Mouse (Mus musculus) heart, embryonic 12.5 days (tissue): Measurements from ENCODE around the gene Acp2. TPM values are rescaled to one million over a fixed set of nuclear protein-coding genes. Genes with fewer than 3 reads are reported as not detected.
"Not testable (repeated sequence)": the region's sequence is repeated elsewhere in the genome, so short reads cannot be mapped to it uniquely, and the experiment has no call there.

Experiments
- ATAC-seq: fragments of 200-750 bp; cut with Nextera tagmentation; 2 replicates; pipeline ENCODE4 v1.8.0; 2017; ENCODE audit warnings: moderate TSS enrichment, moderate library complexity; ENCODE audit not compliant: insufficient number of reproducible peaks, low FRiP score
- H3K27ac ChIP-seq: fragments of 300-500 bp; sonication (generic); 2 replicates; pipeline ENCODE4 v1.5.1; 2016; ENCODE audit warnings: mild to moderate bottlenecking, moderate library complexity; ENCODE audit not compliant: poor library complexity, severe bottlenecking
- H3K27me3 ChIP-seq: fragments of 300-500 bp; sonication (generic); replicated peaks from 2 replicates; pipeline ENCODE4 v1.6.1; 2016; ENCODE audit warnings: mild to moderate bottlenecking, moderate library complexity
- H3K36me3 ChIP-seq: fragments of 300-500 bp; sonication (generic); 2 replicates; pipeline ENCODE4 v1.6.1; 2016; ENCODE audit warnings: mild to moderate bottlenecking, moderate library complexity
- H3K4me1 ChIP-seq: fragments of 300-500 bp; sonication (generic); replicated peaks from 2 replicates; pipeline ENCODE4 v1.6.1; 2016; ENCODE audit warnings: mild to moderate bottlenecking
- H3K4me2 ChIP-seq: fragments of 300-500 bp; sonication (generic); 2 replicates; pipeline ENCODE4 v1.6.1; 2016; ENCODE audit warnings: mild to moderate bottlenecking, moderate library complexity
- H3K4me3 ChIP-seq: fragments of 300-500 bp; sonication (generic); 2 replicates; pipeline ENCODE4 v1.5.1; 2016; ENCODE audit warnings: mild to moderate bottlenecking
- H3K9ac ChIP-seq: fragments of 300-500 bp; sonication (generic); 2 replicates; pipeline ENCODE4 v1.6.1; 2016; ENCODE audit warnings: mild to moderate bottlenecking, moderate library complexity
- H3K9me3 ChIP-seq: fragments of 300-500 bp; sonication (generic); replicated peaks from 2 replicates; pipeline ENCODE4 v1.6.1; 2016; ENCODE audit warnings: mild to moderate bottlenecking, moderate library complexity
- WGBS: fragments of 180-500 bp; shearing (Covaris S2); methylation state at CpG from one replicate; pipeline ENCODE4 v1.1.7; 2016; 5-methylcytosine and 5-hydroxymethylcytosine counted together
- polyA plus RNA-seq: library from polyadenylated mRNA; unstranded; fragments of >200 nt; fragmentation: Nextera tagmentation; extraction: Ambion mirVana; gene quantifications from 2 replicates; pipeline ENCODE4 v1.2.1, GENCODE M21; 2016

Acp2 gene
- polyA plus RNA-seq, 1 experiment from 2014 or later = 22.3 TPM

DNA sequence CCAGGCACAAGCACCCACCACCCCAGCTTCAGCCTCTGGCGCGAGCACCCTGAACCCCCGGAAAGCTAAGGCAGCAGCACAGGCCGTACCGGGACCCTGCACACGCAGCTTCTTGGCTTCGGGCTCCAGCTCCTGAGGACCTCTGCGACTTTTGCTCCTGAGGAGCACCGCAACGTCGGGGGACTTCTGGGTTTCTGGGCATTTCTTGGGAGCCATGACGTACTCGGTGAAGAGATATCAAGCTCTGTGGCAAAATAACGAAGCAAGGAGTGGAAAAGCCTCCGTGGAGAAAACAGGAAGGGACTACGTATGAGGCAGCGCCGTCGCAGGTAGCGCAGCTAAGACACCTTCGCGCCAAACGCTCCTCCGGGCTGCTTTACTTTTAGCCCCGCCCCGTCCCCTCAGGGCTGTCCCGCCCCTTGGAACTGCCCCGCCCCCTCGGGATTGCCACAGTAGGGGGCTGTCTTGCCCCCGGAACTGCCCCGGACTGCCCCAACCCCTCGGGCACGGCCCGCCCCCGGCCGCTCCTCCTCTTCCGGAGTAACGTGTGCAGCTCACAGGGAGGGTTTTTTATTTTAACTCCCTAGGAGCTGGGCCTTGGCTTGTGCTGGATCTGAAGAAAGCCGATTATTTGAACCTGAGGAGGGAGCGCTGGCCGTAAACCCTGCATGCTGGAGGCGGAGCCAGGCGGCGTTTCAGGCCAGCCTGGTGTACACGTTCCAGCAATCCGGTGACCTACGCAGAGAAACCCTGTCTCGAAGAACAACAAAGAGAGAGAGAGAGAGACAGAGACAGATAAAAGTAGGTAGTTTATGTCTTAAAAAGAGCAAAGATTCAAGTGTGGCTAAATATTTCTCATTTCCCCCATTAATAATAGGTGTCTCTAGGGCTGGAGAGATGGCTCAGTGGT is 34.2 kb downstream of the Acp2 start, which contains the start of gene Ddb2:
Gene Ddb2, minus strand, starts transcription at position 382 of the 910 bp plus-strand sequence.
- peaks cover 8% of the 10 kb centered on the region; the same call in 1 of the 2 replicates for H3K36me3 ChIP-seq
- H3K9me3 ChIP-seq = no peaks in the 10 kb centered on the region
- H3K4me3 ChIP-seq = peak within 1 kb of the TSS; percentile 67
- H3K9ac ChIP-seq = peak within 1 kb of the TSS; percentile 89
- under 1% methylated on average over 48 of the region's 48 CpGs for WGBS
- peak within 1 kb of the TSS; percentile 97 for H3K4me2 ChIP-seq
- ATAC-seq = peak; percentile 100
- H3K27ac ChIP-seq = peak within 1 kb of the TSS; percentile 92
- no peaks in the 10 kb centered on the region for H3K27me3 ChIP-seq
- peaks cover 5% of the 10 kb centered on the region; the same call in 1 of the 2 replicates for H3K4me1 ChIP-seq

- not testable (repeated sequence) for H3K27me3 ChIP-seq, H3K9ac ChIP-seq, H3K36me3 ChIP-seq, H3K9me3 ChIP-seq, H3K4me1 ChIP-seq
- H3K4me2 ChIP-seq = peak overlapping the region; percentile 97
- WGBS = 17% methylated on average over 4 of the region's 4 CpGs
- H3K27ac ChIP-seq = peak overlapping the region; percentile 92
- peak; percentile 45; the same call in 1 of the 2 replicates for ATAC-seq
- peak overlapping the region; percentile 67 for H3K4me3 ChIP-seq
These were observed 34.9 kb downstream of the Acp2 start for GRCm38 (mm10) chr2:91237511-91238080.

GRCm38 (mm10) chr2:91242547-91242946 is 39.9 kb downstream of the Acp2 start:
- H3K4me3 ChIP-seq = no peak overlapping the region
- no peak for ATAC-seq
- no peaks in the 10 kb centered on the region; the same call in 1 of the 2 replicates for H3K4me1 ChIP-seq
- H3K36me3 ChIP-seq = no peaks in the 10 kb centered on the region
- H3K4me2 ChIP-seq = no peak overlapping the region
- H3K27ac ChIP-seq = no peak overlapping the region
- 65% methylated on average over 5 of the region's 5 CpGs for WGBS
- H3K9me3 ChIP-seq = no peaks in the 10 kb centered on the region
- no peak overlapping the region; the same call in 1 of the 2 replicates for H3K9ac ChIP-seq
- no peaks in the 10 kb centered on the region for H3K27me3 ChIP-seq

- no peaks in the 10 kb centered on the region for H3K27me3 ChIP-seq
- no peak overlapping the region for H3K9ac ChIP-seq
- H3K4me3 ChIP-seq = no peak overlapping the region
- no peak for ATAC-seq
- 59% methylated on average over 3 of the region's 3 CpGs for WGBS
- no peak overlapping the region for H3K4me2 ChIP-seq
- no peaks in the 10 kb centered on the region; the same call in 1 of the 2 replicates for H3K4me1 ChIP-seq
- H3K36me3 ChIP-seq = no peaks in the 10 kb centered on the region
- H3K27ac ChIP-seq = no peak overlapping the region
- no peaks in the 10 kb centered on the region for H3K9me3 ChIP-seq
These were observed 40.7 kb downstream of the Acp2 start for GRCm38 (mm10) chr2:91243416-91243815.

DNA sequence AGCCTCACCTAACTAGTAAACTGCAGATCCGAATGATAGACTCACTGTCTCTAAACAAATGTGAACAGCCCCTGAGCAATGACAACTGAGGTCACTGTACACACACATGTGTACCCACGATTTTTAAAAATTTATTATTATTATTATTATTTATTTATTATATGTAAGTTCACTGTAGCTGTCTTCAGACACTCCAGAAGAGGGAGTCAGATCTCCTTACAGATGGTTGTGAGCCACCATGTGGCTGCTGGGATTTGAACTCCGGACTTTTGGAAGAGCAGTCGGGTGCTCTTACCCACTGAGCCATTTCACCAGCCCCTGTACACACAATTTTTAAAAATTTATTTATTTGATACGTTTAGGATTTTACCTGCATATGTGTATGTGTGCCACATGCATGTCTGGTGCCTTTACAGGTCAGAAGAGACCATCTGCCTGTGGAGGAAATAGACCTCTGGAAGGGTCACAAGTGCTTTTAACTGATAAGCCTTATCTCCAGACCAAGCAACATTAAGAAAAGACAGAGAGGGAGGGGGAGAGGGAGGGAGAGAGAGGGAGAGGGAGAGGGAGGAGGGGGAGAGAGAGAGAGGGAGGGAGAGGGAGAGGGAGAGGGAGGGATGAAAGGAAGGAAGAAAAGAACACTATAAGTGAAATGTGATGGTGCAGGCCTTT is 42.0 kb downstream of the Acp2 start:
- Histone ChIP-seq H3K36me3 (no peaks in the 10 kb centered on the region), H3K9ac (no peak overlapping the region), H3K4me3 (no peak overlapping the region), H3K4me1 (no peaks in the 10 kb centered on the region; the same call in 1 of the 2 replicates), H3K9me3 (no peaks in the 10 kb centered on the region), H3K4me2 (no peak overlapping the region), H3K27me3 (no peaks in the 10 kb centered on the region), H3K27ac (no peak overlapping the region)
- 54% methylated on average over 5 of the region's 5 CpGs for WGBS
- ATAC-seq = peak; percentile 79

DNA sequence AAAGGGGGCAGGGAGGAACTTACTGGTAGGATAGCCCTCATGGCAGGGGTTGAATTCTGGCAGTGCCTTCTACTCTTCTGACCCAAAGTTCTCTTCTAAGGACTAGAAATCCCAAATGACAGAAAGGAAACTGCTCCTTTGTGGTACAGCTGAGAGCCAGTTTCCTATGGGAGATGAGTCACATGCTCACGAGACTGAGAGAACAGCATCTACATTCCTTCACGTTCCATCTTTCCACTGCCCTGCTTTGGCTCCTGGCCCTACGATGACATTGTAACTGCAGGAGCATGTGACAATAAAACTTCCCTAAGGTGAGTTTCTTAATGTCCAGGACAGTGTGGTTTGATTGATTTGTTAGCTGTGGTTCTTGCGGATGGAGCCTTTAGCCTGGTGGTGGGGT is 45.7 kb downstream of the Acp2 start:
- Histone ChIP-seq H3K4me2 (no peak overlapping the region), H3K27ac (no peak overlapping the region), H3K4me3 (no peak overlapping the region), H3K4me1 (peaks cover 13% of the 10 kb centered on the region), H3K36me3 (no peaks in the 10 kb centered on the region), H3K9me3 (no peaks in the 10 kb centered on the region), H3K27me3 (0 out of 2 replicates have a peak, but pooled peaks cover under 1% of the 10 kb centered on the region), H3K9ac (no peak overlapping the region)
- WGBS = 73% methylated on average over 4 of the region's 4 CpGs
- no peak for ATAC-seq

DNA sequence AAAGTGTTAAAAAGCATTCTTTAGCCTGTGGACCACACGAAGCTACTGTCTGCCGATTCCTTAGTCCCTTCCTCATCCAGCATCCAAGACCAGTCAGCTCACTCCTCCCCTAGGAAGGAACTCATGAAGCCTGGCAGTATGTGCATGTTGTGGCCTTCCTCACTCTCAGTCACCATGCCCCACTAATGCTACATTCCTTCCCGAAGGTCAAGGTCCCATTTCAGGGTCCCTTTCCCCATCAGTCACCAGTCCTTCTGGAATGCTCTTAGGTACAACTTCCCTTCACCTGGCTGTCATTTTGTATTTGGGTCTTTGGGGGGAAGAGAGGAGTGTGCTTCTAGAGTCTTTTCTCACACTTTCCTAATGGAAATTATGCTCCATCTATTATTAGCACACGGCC is 49.3 kb downstream of the Acp2 start:
- Histone ChIP-seq H3K4me1 (peaks cover 28% of the 10 kb centered on the region), H3K27ac (peak overlapping the region; percentile 54; the same call in 1 of the 2 replicates), H3K4me3 (no peak overlapping the region), H3K27me3 (peaks cover 26% of the 10 kb centered on the region), H3K4me2 (no peak overlapping the region), H3K9me3 (no peaks in the 10 kb centered on the region), H3K9ac (no peak overlapping the region), H3K36me3 (no peaks in the 10 kb centered on the region)
- 57% methylated on average over 4 of the region's 4 CpGs for WGBS
- ATAC-seq = no peak

DNA sequence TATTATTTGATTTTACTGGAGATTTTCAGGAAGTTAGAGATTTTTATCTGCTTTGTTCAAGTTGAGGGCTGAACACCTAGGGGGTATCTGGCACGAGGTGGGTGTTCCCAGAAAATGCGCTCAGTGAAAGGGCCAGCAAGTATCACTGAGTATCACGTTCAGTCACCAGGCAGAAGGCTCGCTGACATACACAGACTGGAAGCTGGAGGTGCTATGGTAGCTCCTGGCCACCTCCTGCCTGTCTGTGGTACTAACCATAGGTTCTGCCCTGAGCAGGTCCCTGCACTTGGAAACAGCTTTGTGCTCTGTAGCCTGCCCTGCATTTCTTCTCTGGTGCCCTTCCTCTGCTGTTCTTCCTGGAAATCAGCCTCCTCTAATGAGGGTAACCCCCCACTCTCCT is 49.8 kb downstream of the Acp2 start:
- Histone ChIP-seq H3K4me3 (no peak overlapping the region), H3K9me3 (no peaks in the 10 kb centered on the region), H3K9ac (no peak overlapping the region), H3K36me3 (no peaks in the 10 kb centered on the region), H3K27me3 (peaks cover 26% of the 10 kb centered on the region), H3K27ac (peak overlapping the region; percentile 53), H3K4me1 (peaks cover 32% of the 10 kb centered on the region), H3K4me2 (no peak overlapping the region)
- WGBS = 45% methylated on average over 4 of the region's 4 CpGs
- ATAC-seq = no peak

- Histone ChIP-seq H3K9me3 (no peaks in the 10 kb centered on the region), H3K27me3 (peaks cover 31% of the 10 kb centered on the region), H3K9ac (no peak overlapping the region), H3K27ac (no peak overlapping the region), H3K4me1 (peaks cover 46% of the 10 kb centered on the region), H3K4me2 (peak overlapping the region; percentile 80; the same call in 1 of the 2 replicates), H3K4me3 (no peak overlapping the region), H3K36me3 (no peaks in the 10 kb centered on the region)
- ATAC-seq = no peak
- WGBS = 39% methylated on average over 8 of the region's 8 CpGs
These were observed 52.2 kb downstream of the Acp2 start for GRCm38 (mm10) chr2:91254725-91255380.

DNA sequence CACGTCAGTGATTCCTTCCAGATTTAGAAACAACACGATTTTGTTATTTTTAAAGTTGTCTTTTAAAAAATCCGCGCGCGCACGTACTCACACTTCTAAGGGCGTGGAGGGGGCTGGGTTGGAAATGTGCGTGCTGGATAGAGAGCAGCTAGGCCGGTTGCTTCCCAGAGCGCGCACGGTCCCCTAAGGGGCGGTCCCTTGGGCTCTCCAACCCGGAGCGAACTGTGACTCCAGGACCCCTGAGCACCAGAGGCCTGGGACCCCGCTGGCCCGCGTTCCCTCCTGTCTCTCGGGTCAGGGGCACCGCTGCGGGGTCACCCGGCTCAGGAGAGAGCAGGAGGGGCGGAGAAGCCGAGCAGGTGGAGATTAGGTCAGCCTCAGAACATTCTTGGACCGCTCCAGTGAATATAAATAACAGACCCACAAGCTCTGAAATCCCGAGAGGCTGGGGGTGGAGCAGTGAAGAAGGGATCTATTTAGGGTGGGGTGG is 53.0 kb downstream of the Acp2 start, which contains the start of gene Pacsin3:
Gene Pacsin3, plus strand, starts transcription at position 294 of the 490 bp plus-strand sequence.
- Histone ChIP-seq H3K4me1 (peaks cover 51% of the 10 kb centered on the region), H3K27ac (peak within 1 kb of the TSS; percentile 53), H3K9ac (peak within 1 kb of the TSS; percentile 76), H3K9me3 (no peaks in the 10 kb centered on the region), H3K36me3 (no peaks in the 10 kb centered on the region), H3K4me3 (peak within 1 kb of the TSS; percentile 79), H3K4me2 (peak within 1 kb of the TSS; percentile 80), H3K27me3 (peaks cover 31% of the 10 kb centered on the region)
- ATAC-seq = peak; percentile 58; the same call in 1 of the 2 replicates
- WGBS = under 1% methylated on average over 27 of the region's 27 CpGs
